In the genomic region with DNA sequence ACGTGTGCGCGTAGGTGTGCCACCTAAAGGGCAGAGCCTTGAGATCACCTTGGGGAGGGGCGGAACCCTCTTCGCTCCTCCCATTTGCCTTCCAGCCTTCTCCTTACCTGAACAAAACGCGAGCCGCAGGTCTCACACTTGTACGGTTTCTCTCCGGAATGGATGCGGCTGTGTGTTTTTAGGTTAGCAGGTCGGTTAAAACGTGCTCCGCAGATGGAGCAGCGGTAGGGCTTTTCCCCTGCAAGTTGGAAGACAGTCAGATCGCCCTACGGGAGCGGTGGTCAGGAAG, we compare ENCODE assay signal across 8 mouse cellular contexts. TPM values are rescaled to one million over a fixed set of nuclear protein-coding genes. Genes with fewer than 3 reads are reported as not detected.
DNase-seq lines count a peak whose midpoint lies in the region; ATAC-seq and TF ChIP-seq lines count a peak whose summit lies in the region.

No protein-coding gene starts in this region.

- no peak for DNase-seq in liver, embryonic 11.5 days (ENCODE audit: low spot score)
- DNase-seq in liver (no peak), adipocyte (ENCODE audit: low spot score) (no peak)
- DNase-seq in limb, embryonic 14.5 days (ENCODE audit: low spot score) = no peak
- DNase-seq in thymus, postnatal 25 days = no peak

- ATAC-seq in liver, embryonic 11.5 days (replicated peaks; ENCODE audit: low FRiP score) = no peak
- no peak for ATAC-seq in forebrain, embryonic 16.5 days
- ATAC-seq in limb, embryonic 14.5 days (ENCODE audit: low FRiP score, low read depth) = no peak
- no peak for ATAC-seq in neural tube, embryonic 15.5 days (ENCODE audit: low FRiP score)
- ATAC-seq in monocyte, adult 5-6 weeks (replicated peaks; ENCODE audit: insufficient number of reproducible peaks, low FRiP score, low TSS enrichment, poor library complexity, severe bottlenecking) = no peak

- WGBS in liver, embryonic 11.5 days = 22% methylated on average over 18 of the region's 18 CpGs
- 5% methylated on average over 18 of the region's 18 CpGs for WGBS in forebrain, embryonic 16.5 days
- 5% methylated on average over 18 of the region's 18 CpGs for WGBS in limb, embryonic 14.5 days
- 4% methylated on average over 18 of the region's 18 CpGs for WGBS in neural tube, embryonic 15.5 days

- no peaks in the 10 kb centered on the region for H3K36me3 ChIP-seq in liver, embryonic 11.5 days (ENCODE audit: control insufficient read depth, insufficient read depth, low read length)
- no peaks in the 10 kb centered on the region for H3K36me3 ChIP-seq in forebrain, embryonic 16.5 days (ENCODE audit: control insufficient read depth, insufficient read depth)
- no peaks in the 10 kb centered on the region for H3K36me3 ChIP-seq in limb, embryonic 14.5 days (ENCODE audit: control insufficient read depth, insufficient read depth, low read length)
- H3K36me3 ChIP-seq in neural tube, embryonic 15.5 days = no peaks in the 10 kb centered on the region

- H3K4me3 ChIP-seq in liver, embryonic 11.5 days (ENCODE audit: low read depth, low read length) = peak overlapping the region; percentile 20
- peak overlapping the region; percentile 35 for H3K4me3 ChIP-seq in forebrain, embryonic 16.5 days (replicated peaks; ENCODE audit: low read length)
- H3K4me3 ChIP-seq in limb, embryonic 14.5 days (replicated peaks; ENCODE audit: low read length) = peak overlapping the region; percentile 25
- peak overlapping the region; percentile 33 for H3K4me3 ChIP-seq in neural tube, embryonic 15.5 days (replicated peaks)

- no peak for TF ChIP-seq POLR2A in limb, embryonic 14.5 days (IDR thresholded peaks at IDR 0.05; ENCODE audit: borderline replicate concordance, extremely low read depth, insufficient read depth, insufficient read length)

- peak overlapping the region; percentile 66 for H3K4me2 ChIP-seq in liver, embryonic 11.5 days
- peak overlapping the region; percentile 59 for H3K4me2 ChIP-seq in forebrain, embryonic 16.5 days (ENCODE audit: low read length)
- H3K4me2 ChIP-seq in limb, embryonic 14.5 days (replicated peaks; ENCODE audit: low read depth, low read length, severe bottlenecking) = peak overlapping the region; percentile 32
- peak overlapping the region; percentile 63 for H3K4me2 ChIP-seq in neural tube, embryonic 15.5 days

- H3K4me1 ChIP-seq in liver, embryonic 11.5 days (replicated peaks; ENCODE audit: control insufficient read depth, insufficient read depth, low read length) = peaks cover 45% of the 10 kb centered on the region
- H3K4me1 ChIP-seq in forebrain, embryonic 16.5 days (replicated peaks; ENCODE audit: control insufficient read depth, insufficient read depth, low read length) = peaks cover 43% of the 10 kb centered on the region
- peaks cover 19% of the 10 kb centered on the region; the same call in 1 of the 2 replicates for H3K4me1 ChIP-seq in limb, embryonic 14.5 days (ENCODE audit: control insufficient read depth, insufficient read depth, low read length)
- H3K4me1 ChIP-seq in neural tube, embryonic 15.5 days = peaks cover 45% of the 10 kb centered on the region

- no peak overlapping the region for H3K27ac ChIP-seq in liver, embryonic 11.5 days (ENCODE audit: low read depth, low read length)
- no peak overlapping the region for H3K27ac ChIP-seq in forebrain, embryonic 16.5 days (ENCODE audit: low read length)
- no peak overlapping the region; the same call in 1 of the 2 replicates for H3K27ac ChIP-seq in limb, embryonic 14.5 days (replicated peaks; ENCODE audit: low read depth, low read length)
- H3K27ac ChIP-seq in neural tube, embryonic 15.5 days (replicated peaks) = peak overlapping the region; percentile 13; the same call in 1 of the 2 replicates

- peaks cover 44% of the 10 kb centered on the region for H3K27me3 ChIP-seq in liver, embryonic 11.5 days (replicated peaks; ENCODE audit: control insufficient read depth, insufficient read depth, low read length)
- H3K27me3 ChIP-seq in forebrain, embryonic 16.5 days (replicated peaks; ENCODE audit: control insufficient read depth, insufficient read depth, low read length) = peaks cover 28% of the 10 kb centered on the region
- peaks cover 55% of the 10 kb centered on the region for H3K27me3 ChIP-seq in limb, embryonic 14.5 days (ENCODE audit: control insufficient read depth, insufficient read depth, low read length)
- peaks cover 71% of the 10 kb centered on the region for H3K27me3 ChIP-seq in neural tube, embryonic 15.5 days (replicated peaks)

- no peaks in the 10 kb centered on the region for H3K9me3 ChIP-seq in liver, embryonic 11.5 days (ENCODE audit: control insufficient read depth, low read length)
- H3K9me3 ChIP-seq in forebrain, embryonic 16.5 days (ENCODE audit: control insufficient read depth, low read length) = no peaks in the 10 kb centered on the region
- no peaks in the 10 kb centered on the region for H3K9me3 ChIP-seq in limb, embryonic 14.5 days (ENCODE audit: control insufficient read depth, low read length)
- H3K9me3 ChIP-seq in neural tube, embryonic 15.5 days (replicated peaks) = no peaks in the 10 kb centered on the region

- H3K9ac ChIP-seq in liver, embryonic 11.5 days (ENCODE audit: low read depth, low read length) = no peak overlapping the region; the same call in 1 of the 2 replicates
- H3K9ac ChIP-seq in forebrain, embryonic 16.5 days (replicated peaks; ENCODE audit: low read depth, low read length) = peak overlapping the region; percentile 50
- H3K9ac ChIP-seq in limb, embryonic 14.5 days (ENCODE audit: low read depth, low read length, severe bottlenecking) = no peak overlapping the region
- peak overlapping the region; percentile 36; the same call in 1 of the 2 replicates for H3K9ac ChIP-seq in neural tube, embryonic 15.5 days (replicated peaks)

RNA-seq across cellular contexts. Expression of gene Bcl6b, which starts 3.1 kb away (rescaled TPM):
- 6.8 and 7.3 TPM in 2 replicates for polyA plus RNA-seq in liver, embryonic 11.5 days (2014; fragmentation: Nextera tagmentation; extraction: Ambion mirVana)
- 6.9 and 8.1 TPM in 2 replicates for polyA plus RNA-seq in forebrain, embryonic 16.5 days (2015; fragmentation: Nextera tagmentation; extraction: Ambion mirVana)
- 11.2 and 12.2 TPM in 2 replicates for polyA plus RNA-seq in limb, embryonic 14.5 days (2012; rRNA removed)
- 11.7 and 12.2 TPM in 2 replicates for polyA plus RNA-seq in limb, embryonic 14.5 days (2014; fragmentation: Nextera tagmentation; extraction: Ambion mirVana)
- polyA plus RNA-seq in neural tube, embryonic 15.5 days (2015; fragmentation: Nextera tagmentation; extraction: Ambion mirVana) = 5.2 and 6.6 TPM in 2 replicates
- total RNA-seq in monocyte, adult 5-6 weeks (2017) = not detected in 3 replicates

RNA-seq across cellular contexts. Expression of gene Slc16a13, which starts 5.7 kb away (rescaled TPM):
- 9.1 and 10.1 TPM in 2 replicates for polyA plus RNA-seq in liver, embryonic 11.5 days (2014; fragmentation: Nextera tagmentation; extraction: Ambion mirVana)
- polyA plus RNA-seq in forebrain, embryonic 16.5 days (2015; fragmentation: Nextera tagmentation; extraction: Ambion mirVana) = 13.2 and 14.8 TPM in 2 replicates
- polyA plus RNA-seq in limb, embryonic 14.5 days (2012; rRNA removed) = 9.3 and 11.1 TPM in 2 replicates
- 9.2 and 9.6 TPM in 2 replicates for polyA plus RNA-seq in limb, embryonic 14.5 days (2014; fragmentation: Nextera tagmentation; extraction: Ambion mirVana)
- polyA plus RNA-seq in neural tube, embryonic 15.5 days (2015; fragmentation: Nextera tagmentation; extraction: Ambion mirVana) = 12.4 and 14.3 TPM in 2 replicates
- 1.9 to 11.0 TPM (median 3.1 TPM) in 3 replicates for total RNA-seq in monocyte, adult 5-6 weeks (2017)

RNA-seq across cellular contexts. Expression of gene 0610010K14Rik, which starts 11.2 kb away (rescaled TPM):
- polyA plus RNA-seq in liver, embryonic 11.5 days (2014; fragmentation: Nextera tagmentation; extraction: Ambion mirVana) = 138 and 140 TPM in 2 replicates
- 174 and 180 TPM in 2 replicates for polyA plus RNA-seq in forebrain, embryonic 16.5 days (2015; fragmentation: Nextera tagmentation; extraction: Ambion mirVana)
- 167 and 171 TPM in 2 replicates for polyA plus RNA-seq in limb, embryonic 14.5 days (2012; rRNA removed)
- polyA plus RNA-seq in limb, embryonic 14.5 days (2014; fragmentation: Nextera tagmentation; extraction: Ambion mirVana) = 178 and 193 TPM in 2 replicates
- 153 and 167 TPM in 2 replicates for polyA plus RNA-seq in neural tube, embryonic 15.5 days (2015; fragmentation: Nextera tagmentation; extraction: Ambion mirVana)
- 8.1 to 28.1 TPM (median 18.3 TPM) in 3 replicates for total RNA-seq in monocyte, adult 5-6 weeks (2017)

RNA-seq across cellular contexts. Expression of gene Gm21988, which starts 13.1 kb away (rescaled TPM):
- polyA plus RNA-seq in liver, embryonic 11.5 days (2014; fragmentation: Nextera tagmentation; extraction: Ambion mirVana) = 7.6 and 9.6 TPM in 2 replicates
- polyA plus RNA-seq in forebrain, embryonic 16.5 days (2015; fragmentation: Nextera tagmentation; extraction: Ambion mirVana) = 13.2 and 14.6 TPM in 2 replicates
- polyA plus RNA-seq in limb, embryonic 14.5 days (2012; rRNA removed) = 15.1 and 15.7 TPM in 2 replicates
- 12.9 and 13.1 TPM in 2 replicates for polyA plus RNA-seq in limb, embryonic 14.5 days (2014; fragmentation: Nextera tagmentation; extraction: Ambion mirVana)
- 13.1 and 16.0 TPM in 2 replicates for polyA plus RNA-seq in neural tube, embryonic 15.5 days (2015; fragmentation: Nextera tagmentation; extraction: Ambion mirVana)
- 3.3 to 5.8 TPM in 2 of 3 replicates, not detected in the other for total RNA-seq in monocyte, adult 5-6 weeks (2017)

RNA-seq across cellular contexts. Expression of gene Rnasek, which starts 13.1 kb away (rescaled TPM):
- 184 and 188 TPM in 2 replicates for polyA plus RNA-seq in liver, embryonic 11.5 days (2014; fragmentation: Nextera tagmentation; extraction: Ambion mirVana)
- 287 and 291 TPM in 2 replicates for polyA plus RNA-seq in forebrain, embryonic 16.5 days (2015; fragmentation: Nextera tagmentation; extraction: Ambion mirVana)
- 54.0 and 63.2 TPM in 2 replicates for polyA plus RNA-seq in limb, embryonic 14.5 days (2012; rRNA removed)
- polyA plus RNA-seq in limb, embryonic 14.5 days (2014; fragmentation: Nextera tagmentation; extraction: Ambion mirVana) = 171 and 176 TPM in 2 replicates
- polyA plus RNA-seq in neural tube, embryonic 15.5 days (2015; fragmentation: Nextera tagmentation; extraction: Ambion mirVana) = 384 and 458 TPM in 2 replicates
- 17.5 to 31.1 TPM (median 23.2 TPM) in 3 replicates for total RNA-seq in monocyte, adult 5-6 weeks (2017)

Comparison
In these comparisons a context has a peak if more than half of its experiments do, and no peak if none do; other contexts are left out.
1. H3K9ac ChIP-seq: peak in forebrain, embryonic 16.5 days (single experiment) and neural tube, embryonic 15.5 days (single experiment); none in liver, embryonic 11.5 days (single experiment) and limb, embryonic 14.5 days (single experiment).
2. Peak in every context shown above with its lines, with median percentiles within 50 percentile points of each other: H3K4me2 ChIP-seq and H3K4me3 ChIP-seq.